Mouse (Mus musculus): ENCODE results near the gene Rnf2.

GRCm38 (mm10) chr1:151489806-151490205 is 10.9 kb downstream of the Rnf2 start:
- TF ChIP-seq CTCF (IDR thresholded peaks at IDR 0.05; ENCODE audit: insufficient read depth, low read length) (no peak), POLR2A (IDR thresholded peaks at IDR 0.05; ENCODE audit: borderline replicate concordance, extremely low read depth, low read depth, low read length) (no peak)

All from lung, adult 2 months (tissue).